Mouse (Mus musculus): ENCODE measurements around the gene Zcchc8.

- TF ChIP-seq POLR2A (IDR thresholded peaks at IDR 0.05; ENCODE audit: borderline replicate concordance, low read depth, low read length) (no peak), CTCF (IDR thresholded peaks at IDR 0.05; ENCODE audit: low read depth, low read length) (no peak)
Measured at GRCm38 (mm10) chr5:123683377-123684220, 37.3 kb downstream of the Zcchc8 start.

Data from bone marrow macrophage, adult 2 months (primary cell).